Mouse (Mus musculus) liver, embryonic 14.5 days (tissue): ENCODE data around the gene Atg4d.
"Not testable (repeated sequence)": the region's sequence is repeated elsewhere in the genome, so short reads cannot be mapped to it uniquely, and the experiment has no call there.

Source experiments
- CTCF ChIP-seq: IDR thresholded peaks from 2 replicates; pipeline ENCODE4 v1.5.1; 2016; ENCODE audit warnings: antibody characterized with exemption, low read depth, control low read depth
- EP300 ChIP-seq: IDR thresholded peaks from 2 replicates; pipeline ENCODE4 v1.6.1; 2016; ENCODE audit warnings: antibody characterized with exemption, low read depth

DNA sequence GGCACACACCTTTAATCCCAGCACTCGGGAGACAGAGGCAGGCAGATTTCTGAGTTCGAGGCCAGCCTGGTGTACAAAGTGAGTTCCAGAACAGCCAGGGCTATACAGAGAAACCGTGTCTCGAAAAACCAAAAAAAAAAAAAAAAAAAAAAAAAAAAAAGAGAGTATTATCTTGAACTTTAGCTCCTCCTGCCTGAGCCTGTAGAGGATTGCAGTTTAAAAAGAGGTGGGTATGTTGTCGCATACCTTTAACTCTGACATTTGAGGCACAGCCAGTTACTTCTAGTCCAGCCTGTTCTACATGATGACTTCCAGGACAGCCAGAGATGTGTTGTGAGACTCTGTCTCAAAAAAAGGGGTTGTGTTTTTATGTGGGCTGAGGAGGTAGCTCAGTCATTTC, 4.5 kb downstream of the Atg4d start:
- TF ChIP-seq CTCF, EP300: not testable (repeated sequence)
